In the genomic region with DNA sequence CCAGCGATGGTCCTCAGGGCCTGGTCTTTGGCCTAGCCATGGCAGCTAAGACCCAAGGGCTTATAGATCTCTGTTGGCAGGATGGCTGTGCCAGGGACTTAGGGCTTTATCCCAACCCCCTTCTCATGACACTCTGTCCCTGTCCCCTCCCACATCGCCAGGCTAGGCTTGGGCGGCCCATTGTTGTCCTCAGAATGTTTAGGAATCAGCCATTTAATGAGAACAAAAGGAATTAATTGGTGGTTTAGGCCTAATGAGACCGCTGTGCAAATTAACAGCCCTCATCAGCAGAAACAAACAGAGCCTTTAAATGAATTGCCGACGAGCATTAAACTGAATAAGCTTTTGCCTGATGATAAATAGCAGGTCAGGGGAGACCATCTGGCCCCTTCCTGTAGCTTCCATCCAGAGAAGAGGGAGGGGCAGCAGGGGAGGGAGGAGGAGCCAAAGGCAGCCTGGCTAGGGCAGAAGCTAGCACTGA, we compare ENCODE assay signal across 10 mouse cellular contexts.
DNase-seq lines count a peak whose midpoint lies in the region; ATAC-seq and TF ChIP-seq lines count a peak whose summit lies in the region.
"Had no signal": no experiment of that assay in that cellular context is flagged by ENCODE, and none has a peak within 500 bp of the region (broad histone marks: within the 10 kb centered on the region; RNA-seq: fewer than 3 reads in every experiment).

No protein-coding gene starts in this region.

- DNase-seq in lung, embryonic 14.5 days = peak; percentile 55
- no peak for DNase-seq in lung, postnatal 25 days (ENCODE audit: low spot score)
- DNase-seq in forebrain, postnatal 0 days = peak; percentile 75
- peak; percentile 53 for DNase-seq in limb, embryonic 11.5 days (ENCODE audit: low spot score)
- DNase-seq in yolk sac, embryonic 10.5 days (ENCODE audit: low spot score) = peak; percentile 22
- no peak for DNase-seq in thymus, postnatal 25 days
- DNase-seq in heart, postnatal 25 days (ENCODE audit: low spot score) = no peak

- ATAC-seq in lung, embryonic 14.5 days (ENCODE audit: insufficient read depth) = peak; percentile 60; the same call in 1 of the 2 replicates
- peak; percentile 91 for ATAC-seq in forebrain, postnatal 0 days
- no peak for ATAC-seq in limb, embryonic 11.5 days (ENCODE audit: insufficient number of reproducible peaks, low FRiP score, low TSS enrichment, low read depth)
- ATAC-seq in erythroblast, adult 5-6 weeks (replicated peaks; ENCODE audit: low FRiP score, poor library complexity, severe bottlenecking) = no peak
- ATAC-seq: lung, postnatal 0 days had no signal

- intact Hi-C loops in heart, postnatal 25 days (cut with DNase I) = no loop called here

- H3K27me3 ChIP-seq in lung, embryonic 14.5 days (ENCODE audit: insufficient read depth, low read length) = no peaks in the 10 kb centered on the region
- no peaks in the 10 kb centered on the region; the same call in 1 of the 2 replicates for H3K27me3 ChIP-seq in forebrain, postnatal 0 days (ENCODE audit: insufficient read depth, low read length)
- no peaks in the 10 kb centered on the region for H3K27me3 ChIP-seq in limb, embryonic 11.5 days (ENCODE audit: control insufficient read depth, insufficient read depth, low read length)
- H3K27me3 ChIP-seq: CH12.LX had no signal

- H3K9ac ChIP-seq in lung, embryonic 14.5 days = no peak overlapping the region
- H3K9ac ChIP-seq in forebrain, postnatal 0 days = no peak overlapping the region
- H3K9ac ChIP-seq in limb, embryonic 11.5 days (ENCODE audit: low read length) = no peak overlapping the region

- no peaks in the 10 kb centered on the region; the same call in 1 of the 2 replicates for H3K9me3 ChIP-seq in lung, embryonic 14.5 days (ENCODE audit: low read depth, low read length)
- H3K9me3 ChIP-seq in forebrain, postnatal 0 days (ENCODE audit: low read length) = peaks cover 8% of the 10 kb centered on the region; the same call in 1 of the 2 replicates
- H3K9me3 ChIP-seq in limb, embryonic 11.5 days (ENCODE audit: control insufficient read depth, low read length) = no peaks in the 10 kb centered on the region

- TF ChIP-seq CTCF in lung, embryonic 14.5 days (IDR thresholded peaks at IDR 0.05; ENCODE audit: low read depth) = no peak
- TF ChIP-seq CTCF in forebrain, postnatal 0 days (IDR thresholded peaks at IDR 0.05; ENCODE audit: low read depth) = no peak

- 35% methylated on average over 6 of the region's 6 CpGs for WGBS in lung, embryonic 14.5 days
- WGBS in forebrain, postnatal 0 days = 8% methylated on average over 6 of the region's 6 CpGs
- 25% methylated on average over 6 of the region's 6 CpGs for WGBS in limb, embryonic 11.5 days

- no peaks in the 10 kb centered on the region for H3K36me3 ChIP-seq in lung, embryonic 14.5 days (ENCODE audit: insufficient read depth)
- H3K36me3 ChIP-seq in forebrain, postnatal 0 days (ENCODE audit: insufficient read depth) = no peaks in the 10 kb centered on the region
- H3K36me3 ChIP-seq in limb, embryonic 11.5 days (ENCODE audit: control insufficient read depth, insufficient read depth, low read length) = no peaks in the 10 kb centered on the region

- no peak overlapping the region for H3K4me3 ChIP-seq in lung, embryonic 14.5 days (ENCODE audit: low read depth, low read length)
- no peak overlapping the region for H3K4me3 ChIP-seq in forebrain, postnatal 0 days (ENCODE audit: low read depth, low read length)
- no peak overlapping the region for H3K4me3 ChIP-seq in limb, embryonic 11.5 days (ENCODE audit: low read depth, low read length)

- H3K4me2 ChIP-seq in lung, embryonic 14.5 days = no peak overlapping the region
- H3K4me2 ChIP-seq in forebrain, postnatal 0 days (ENCODE audit: low read depth) = no peak overlapping the region
- no peak overlapping the region for H3K4me2 ChIP-seq in limb, embryonic 11.5 days (ENCODE audit: low read depth, severe bottlenecking)

- H3K4me1 ChIP-seq in lung, embryonic 14.5 days (ENCODE audit: insufficient read depth) = no peaks in the 10 kb centered on the region
- H3K4me1 ChIP-seq in forebrain, postnatal 0 days (ENCODE audit: insufficient read depth) = peaks cover 9% of the 10 kb centered on the region; the same call in 1 of the 2 replicates
- H3K4me1 ChIP-seq in limb, embryonic 11.5 days (ENCODE audit: control insufficient read depth, insufficient read depth, low read length) = no peaks in the 10 kb centered on the region

- H3K27ac ChIP-seq in lung, embryonic 14.5 days (ENCODE audit: low read depth) = no peak overlapping the region
- H3K27ac ChIP-seq in forebrain, postnatal 0 days (ENCODE audit: low read depth, low read length) = peak overlapping the region; percentile 50; the same call in 1 of the 2 replicates
- no peak overlapping the region for H3K27ac ChIP-seq in limb, embryonic 11.5 days (replicated peaks; ENCODE audit: low read depth, low read length)

Comparison
In these comparisons a context has a peak if more than half of its experiments do, and no peak if none do; other contexts are left out.
1. DNase-seq: peak in lung, embryonic 14.5 days (single experiment), forebrain, postnatal 0 days (single experiment), limb, embryonic 11.5 days (single experiment) and yolk sac, embryonic 10.5 days (single experiment); none in lung, postnatal 25 days (single experiment), thymus, postnatal 25 days (single experiment) and heart, postnatal 25 days (single experiment).
2. ATAC-seq: peak in lung, embryonic 14.5 days (single experiment) and forebrain, postnatal 0 days (single experiment); none in limb, embryonic 11.5 days (single experiment) and erythroblast, adult 5-6 weeks (single experiment).